Comparison of ENCODE assay signal across 14 mouse cellular contexts in the genomic region with DNA sequence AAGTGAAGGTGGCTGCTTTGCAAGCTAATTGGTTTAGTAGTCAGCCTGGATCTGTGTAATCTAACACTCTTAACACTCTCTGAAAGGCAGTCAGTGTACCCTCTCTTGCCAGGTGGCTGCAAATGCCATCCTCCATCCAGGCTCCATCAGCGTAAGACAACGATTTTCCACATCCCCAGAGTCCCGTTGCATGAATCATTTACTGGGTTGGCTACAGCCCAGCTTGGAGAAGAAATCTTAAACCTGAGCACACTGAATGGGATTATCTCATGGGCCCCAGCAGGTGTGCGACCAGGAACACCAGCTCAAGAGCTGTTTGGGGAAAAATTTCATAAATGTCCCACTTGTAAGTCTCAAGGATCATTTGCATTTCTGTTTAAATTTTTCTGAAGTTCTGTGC. TPM values are rescaled to one million over a fixed set of nuclear protein-coding genes. Genes with fewer than 3 reads are reported as not detected.
DNase-seq lines count a peak whose midpoint lies in the region; ATAC-seq and TF ChIP-seq lines count a peak whose summit lies in the region.
"Had no signal": no experiment of that assay in that cellular context is flagged by ENCODE, and none has a peak within 500 bp of the region (broad histone marks: within the 10 kb centered on the region; RNA-seq: fewer than 3 reads in every experiment).

No protein-coding gene starts in this region.

- no peaks in the 10 kb centered on the region for H3K27me3 ChIP-seq in lung, embryonic 14.5 days (ENCODE audit: insufficient read depth, low read length)
- peaks cover 3% of the 10 kb centered on the region for H3K27me3 ChIP-seq in Patski
- H3K27me3 ChIP-seq in hindbrain, embryonic 15.5 days = no peaks in the 10 kb centered on the region
- no peaks in the 10 kb centered on the region for H3K27me3 ChIP-seq in kidney, embryonic 14.5 days (ENCODE audit: control insufficient read depth, insufficient read depth, low read length)
- H3K27me3 ChIP-seq: heart, embryonic 15.5 days had no signal

- 47% methylated on average over 4 of the region's 4 CpGs for WGBS in lung, embryonic 14.5 days
- 44% methylated on average over 4 of the region's 4 CpGs for WGBS in hindbrain, embryonic 15.5 days
- WGBS in kidney, embryonic 14.5 days = 60% methylated on average over 4 of the region's 4 CpGs

- POLR2A ChIA-PET in Patski (lab: Charles Lee) = no interaction called here

- peak; percentile 67 for ATAC-seq in lung, embryonic 14.5 days (ENCODE audit: insufficient read depth)
- no peak for ATAC-seq in Patski
- ATAC-seq in hindbrain, embryonic 15.5 days (ENCODE audit: low FRiP score, low read depth) = no peak
- ATAC-seq in kidney, embryonic 14.5 days (ENCODE audit: low FRiP score, low TSS enrichment) = no peak
- ATAC-seq in inflammation-experienced regulatory T-cells, adult 6 months = no peak

- H3K4me2 ChIP-seq in lung, embryonic 14.5 days = no peak overlapping the region
- H3K4me2 ChIP-seq in hindbrain, embryonic 15.5 days = no peak overlapping the region
- H3K4me2 ChIP-seq in kidney, embryonic 14.5 days (replicated peaks; ENCODE audit: low read depth, low read length) = no peak overlapping the region
- H3K4me2 ChIP-seq: heart, embryonic 15.5 days had no signal

- in situ Hi-C loops in Patski (cut with MboI; ENCODE audit: low pct_unique_long_range_greater_than_20kb) = no loop called here

- no peaks in the 10 kb centered on the region for H3K9me3 ChIP-seq in lung, embryonic 14.5 days (ENCODE audit: low read depth, low read length)
- H3K9me3 ChIP-seq in hindbrain, embryonic 15.5 days = no peaks in the 10 kb centered on the region
- no peaks in the 10 kb centered on the region for H3K9me3 ChIP-seq in kidney, embryonic 14.5 days (ENCODE audit: control insufficient read depth, low read length)
- H3K9me3 ChIP-seq: heart, embryonic 15.5 days had no signal

- no peak for TF ChIP-seq CTCF in lung, embryonic 14.5 days (IDR thresholded peaks at IDR 0.05; ENCODE audit: low read depth)
- no peak for TF ChIP-seq CTCF in Patski (IDR thresholded peaks at IDR 0.05)

- H3K27ac ChIP-seq in lung, embryonic 14.5 days (ENCODE audit: low read depth) = no peak overlapping the region
- H3K27ac ChIP-seq in hindbrain, embryonic 15.5 days (replicated peaks) = peak overlapping the region; percentile 10; the same call in 1 of the 2 replicates
- H3K27ac ChIP-seq in kidney, embryonic 14.5 days (ENCODE audit: low read depth, low read length) = no peak overlapping the region
- H3K27ac ChIP-seq: heart, embryonic 15.5 days; layer of hippocampus, adult 2 months had no signal

- H3K9ac ChIP-seq in lung, embryonic 14.5 days = no peak overlapping the region
- no peak overlapping the region for H3K9ac ChIP-seq in hindbrain, embryonic 15.5 days
- H3K9ac ChIP-seq in kidney, embryonic 14.5 days (ENCODE audit: low read depth, low read length) = no peak overlapping the region
- H3K9ac ChIP-seq: heart, embryonic 15.5 days had no signal

- H3K36me3 ChIP-seq in lung, embryonic 14.5 days (ENCODE audit: insufficient read depth) = no peaks in the 10 kb centered on the region
- peaks cover 9% of the 10 kb centered on the region for H3K36me3 ChIP-seq in hindbrain, embryonic 15.5 days
- no peaks in the 10 kb centered on the region for H3K36me3 ChIP-seq in kidney, embryonic 14.5 days (ENCODE audit: control insufficient read depth, insufficient read depth, low read length)
- H3K36me3 ChIP-seq: G1E; heart, embryonic 15.5 days had no signal

- no peak overlapping the region for H3K4me3 ChIP-seq in lung, embryonic 14.5 days (ENCODE audit: low read depth, low read length)
- no peak overlapping the region for H3K4me3 ChIP-seq in hindbrain, embryonic 15.5 days
- no peak overlapping the region for H3K4me3 ChIP-seq in kidney, embryonic 14.5 days (ENCODE audit: low read length)
- H3K4me3 ChIP-seq: heart, embryonic 15.5 days; layer of hippocampus, adult 2 months had no signal

- peak; percentile 20 to 23 for DNase-seq in cerebellum, adult 18-20 months
- DNase-seq in cerebellum, adult 11-12 months = no peak
- peak; percentile 57 for DNase-seq in lung, embryonic 14.5 days
- no peak for DNase-seq in lung, postnatal 25 days (ENCODE audit: low spot score)
- DNase-seq in Patski (ENCODE audit: low read depth, low spot score) = peak; percentile 53
- DNase-seq: gastrocnemius, postnatal 14 days; kidney, adult 18-20 months; lung, postnatal 36 days had no signal

- peaks cover 4% of the 10 kb centered on the region; the same call in 1 of the 2 replicates for H3K4me1 ChIP-seq in lung, embryonic 14.5 days (ENCODE audit: insufficient read depth)
- peaks cover 14% of the 10 kb centered on the region for H3K4me1 ChIP-seq in hindbrain, embryonic 15.5 days (replicated peaks)
- no peaks in the 10 kb centered on the region for H3K4me1 ChIP-seq in kidney, embryonic 14.5 days (ENCODE audit: control insufficient read depth, insufficient read depth, low read length)
- H3K4me1 ChIP-seq: heart, embryonic 15.5 days had no signal

- CTCF ChIA-PET in Patski (lab: Charles Lee) = interaction anchor here (1.2 kb wide), 1 partner anchor 24 kb away, joined by 3 read pairs; a partner anchor contains a TSS

RNA-seq across cellular contexts. Expression of a gene that starts 23.6 kb away (rescaled TPM):
- 4.9 and 6.8 TPM in 2 replicates for polyA plus RNA-seq in lung, embryonic 14.5 days (2014; fragmentation: Nextera tagmentation; extraction: Ambion mirVana)
- polyA plus RNA-seq in Patski (2021) = 20.3 TPM
- polyA plus RNA-seq in hindbrain, embryonic 15.5 days (2015; fragmentation: Nextera tagmentation; extraction: Ambion mirVana) = 104 and 118 TPM in 2 replicates
- 22.2 and 33.5 TPM in 2 replicates for polyA plus RNA-seq in kidney, embryonic 14.5 days (2014; fragmentation: Nextera tagmentation; extraction: Ambion mirVana)
- under 1 TPM; 0.23 to 0.80 (median 0.40) TPM for polyA plus RNA-seq in inflammation-experienced regulatory T-cells, adult 6 months (2017; shearing (Covaris generic))
- polyA plus RNA-seq: G1E had no signal

Comparison
In these comparisons a context has a peak if more than half of its experiments do, and no peak if none do; other contexts are left out.
1. DNase-seq: peak in cerebellum, adult 18-20 months (2 of 2), lung, embryonic 14.5 days (single experiment) and Patski (single experiment); none in cerebellum, adult 11-12 months (single experiment) and lung, postnatal 25 days (single experiment).